Mouse (Mus musculus) effector memory CD4-positive, alpha-beta T cell, adult 7 months (primary cell): ENCODE data around the gene Eef2k. TPM values are rescaled to one million over a fixed set of nuclear protein-coding genes. Genes with fewer than 3 reads are reported as not detected.

Experiments used
- polyA plus RNA-seq: library from polyadenylated mRNA; unstranded; fragments of 100-300 nt; shearing (Covaris generic); gene quantifications from one replicate; pipeline ENCODE4 v1.2.1, GENCODE M21; 2017

Gene Eef2k
- polyA plus RNA-seq = 1.6 TPM

DNA sequence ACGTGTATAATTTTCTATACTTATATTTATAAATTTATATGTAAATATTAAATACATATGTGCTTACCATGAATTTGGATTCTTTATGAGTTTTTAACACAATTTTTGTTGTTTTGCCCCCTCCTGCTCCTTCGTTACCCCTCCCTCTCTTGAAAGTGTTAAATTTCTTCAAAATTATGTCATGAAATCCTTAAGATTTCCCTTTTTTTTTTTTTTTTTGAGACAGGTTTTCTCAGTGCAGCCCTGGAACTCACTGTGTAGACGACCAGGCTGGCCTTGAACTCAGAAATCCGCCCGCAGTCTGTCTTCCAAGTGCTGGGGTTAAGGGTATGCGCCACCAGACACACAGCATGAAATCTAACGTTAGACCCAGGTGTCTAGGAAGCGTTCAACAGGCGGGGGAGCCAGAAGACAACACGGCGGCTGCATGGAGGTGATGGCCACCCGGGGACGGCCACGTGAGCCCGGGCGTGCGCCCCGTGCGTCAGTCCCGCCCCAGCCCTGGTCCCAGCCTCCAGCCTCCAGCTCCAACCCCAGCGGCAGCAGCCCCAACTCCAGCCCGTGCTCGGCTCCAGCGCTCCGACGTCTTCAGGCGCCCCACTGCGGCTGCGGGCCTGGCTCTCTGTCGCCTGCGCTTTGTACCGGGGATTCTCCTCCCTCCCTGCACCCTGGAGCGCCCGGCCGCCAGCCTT is at the start of gene Eef2k:
TSS of gene Eef2k (plus strand) at position 487 of the 692 bp plus-strand sequence.

DNA sequence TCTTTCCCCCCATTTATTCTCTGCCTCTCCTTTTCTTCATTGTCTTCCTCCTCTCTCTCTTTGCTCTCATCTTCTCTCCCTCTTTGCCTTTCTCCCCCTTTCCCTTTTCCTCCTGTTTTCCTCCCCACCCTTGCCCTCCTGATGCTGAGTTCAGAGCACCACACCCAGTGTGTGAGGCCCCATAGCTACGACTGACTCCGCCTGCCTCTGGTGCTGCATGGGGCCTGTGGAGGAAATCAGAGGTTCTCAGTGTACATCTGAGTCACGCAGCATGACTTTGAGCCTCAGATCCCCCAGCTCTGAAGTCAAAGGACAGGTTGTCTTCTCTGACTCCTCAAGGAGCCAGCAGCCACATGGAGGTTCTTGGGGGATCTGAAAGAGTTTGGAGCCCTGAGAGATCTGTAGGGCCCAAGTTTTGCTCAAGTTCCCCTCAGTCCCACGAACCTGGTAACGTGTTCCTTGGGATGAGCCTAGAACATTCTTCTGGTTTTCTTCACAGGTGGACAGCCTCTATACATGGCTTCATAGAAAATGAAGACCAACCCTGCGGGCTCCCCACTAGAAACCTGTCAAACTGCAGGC is 30.7 kb upstream of the Eef2k start, which contains the start of gene Gm5737:
TSS of gene Gm5737 (plus strand) at position 532 of the 582 bp plus-strand sequence.

DNA sequence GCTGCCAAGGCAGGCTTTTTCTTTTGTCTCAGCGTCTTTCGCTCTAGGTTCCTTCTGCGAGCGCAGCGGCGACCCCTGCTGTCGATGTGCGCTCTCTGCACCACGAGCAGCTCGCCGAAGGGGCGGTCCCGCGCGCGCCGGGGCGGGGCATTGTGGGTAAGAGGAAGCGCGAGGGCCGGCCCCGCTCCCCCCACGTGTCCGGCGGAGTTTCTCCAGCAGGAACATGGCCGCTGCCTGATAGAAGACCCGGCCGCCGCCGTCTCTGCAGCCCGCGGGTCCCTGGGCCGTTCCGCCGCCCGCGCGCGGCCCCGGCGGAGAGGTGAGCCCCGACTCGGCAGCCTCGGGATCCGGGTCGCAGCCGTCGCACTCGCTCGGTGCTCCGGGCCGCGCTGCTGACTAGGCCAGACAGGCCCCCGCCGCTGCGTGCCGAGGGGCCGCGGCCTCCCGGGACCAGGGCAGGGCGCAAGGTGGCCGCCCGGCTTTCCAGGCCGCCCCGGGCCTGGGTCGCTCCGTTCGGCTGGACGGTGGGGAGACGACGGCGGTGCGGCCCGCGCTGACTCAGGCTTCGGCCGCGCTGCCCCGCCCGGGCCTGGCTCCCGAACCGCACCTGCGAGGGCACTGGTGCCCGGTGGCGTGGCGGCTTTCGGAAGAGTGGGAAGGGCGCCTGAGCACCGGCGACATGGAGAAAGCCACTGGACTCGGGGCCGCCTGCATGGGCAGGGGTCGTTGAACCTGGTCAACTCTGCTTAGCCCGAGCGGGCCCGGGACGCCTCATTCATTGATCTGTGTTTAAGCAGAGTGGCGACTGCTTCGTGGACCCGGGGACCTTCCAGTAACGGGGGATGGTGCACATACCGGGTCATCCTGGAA is 75.2 kb downstream of the Eef2k start, which contains the start of gene Polr3e:
TSS of gene Polr3e (plus strand) at position 153 of the 870 bp plus-strand sequence.

Other genes with a start within 250 kb of the Eef2k start
- gene Uqcrc2, start 207.7 kb upstream of the Eef2k start, polyA plus RNA-seq = 101 TPM
- 0.38 TPM for gene Pdzd9, start 172.5 kb upstream of the Eef2k start, polyA plus RNA-seq
- 21.8 TPM for gene Mosmo, start 165.2 kb upstream of the Eef2k start, polyA plus RNA-seq
- gene Vwa3a, start 103.5 kb upstream of the Eef2k start, polyA plus RNA-seq = 0.43 TPM
- gene Gm5737, start 30.5 kb upstream of the Eef2k start, polyA plus RNA-seq = not detected
- 22.8 TPM for gene Polr3e, start 74.9 kb downstream of the Eef2k start, polyA plus RNA-seq
- 18.6 TPM for gene Cdr2, start 139.5 kb downstream of the Eef2k start, polyA plus RNA-seq
- 0.43 TPM for gene Mfsd13b, start 139.7 kb downstream of the Eef2k start, polyA plus RNA-seq
- gene Mettl9, start 191.6 kb downstream of the Eef2k start, polyA plus RNA-seq = 19.8 TPM
- not detected for gene Igsf6, start 231.7 kb downstream of the Eef2k start, polyA plus RNA-seq
- 0.38 TPM for gene Otoa, start 238.8 kb downstream of the Eef2k start, polyA plus RNA-seq